Mouse (Mus musculus) ES-E14 (cell line): Measurements from ENCODE around the gene Epb41l4b. TPM values are rescaled to one million over a fixed set of nuclear protein-coding genes. Genes with fewer than 3 reads are reported as not detected.

Source experiments
- DNase-seq: peaks from one replicate; pipeline ENCODE4 v3.0.0-alpha.2; 2013; ENCODE audit warnings: low read depth, low spot score
- H3K27ac ChIP-seq: 2 replicates; pipeline ENCODE4 v1.5.1; 2012; ENCODE audit warnings: low read depth, mild to moderate bottlenecking, low read length, moderate library complexity, mixed read lengths; ENCODE audit not compliant: poor library complexity, insufficient read depth, severe bottlenecking
- H3K36me3 ChIP-seq: 2 replicates; pipeline ENCODE4 v1.6.1; 2012; ENCODE audit warnings: mild to moderate bottlenecking, low read length, moderate library complexity, mixed read lengths; ENCODE audit not compliant: control insufficient read depth, poor library complexity, insufficient read depth, severe bottlenecking
- H3K4me1 ChIP-seq, 2 experiments: fragments of 150-350 bp in 1 of 2; sonication (generic) in 1 of 2; 2 replicates each; pipeline ENCODE4 v1.6.1; 2012; ENCODE audit warnings: low read length in 2 of 2, mild to moderate bottlenecking in 1 of 2, mixed read lengths in 1 of 2; ENCODE audit not compliant: control insufficient read depth in 2 of 2, insufficient read depth in 2 of 2, poor library complexity in 1 of 2
- H3K4me3 ChIP-seq, 2 experiments: fragments of 150-350 bp in 1 of 2; sonication (generic) in 1 of 2; 2 replicates each; pipeline ENCODE4 v1.5.1; 2012; ENCODE audit warnings: low read length in 2 of 2, low read depth in 1 of 2, mild to moderate bottlenecking in 1 of 2, mixed read lengths in 1 of 2; ENCODE audit not compliant: insufficient read depth in 1 of 2, poor library complexity in 1 of 2, severe bottlenecking in 1 of 2
- H3K9ac ChIP-seq: 2 replicates; pipeline ENCODE4 v1.6.1; 2012; ENCODE audit warnings: low read depth, mild to moderate bottlenecking, low read length, mixed read lengths; ENCODE audit not compliant: poor library complexity, insufficient read depth, severe bottlenecking
- H3K9me3 ChIP-seq: fragments of 150-350 bp; sonication (generic); 2 replicates; pipeline ENCODE4 v1.6.1; 2012; ENCODE audit warnings: low read depth, mild to moderate bottlenecking, low read length; ENCODE audit not compliant: control insufficient read depth, insufficient read depth
- CHD2 ChIP-seq: IDR thresholded peaks from 2 replicates; pipeline ENCODE4 v1.6.1; 2014; ENCODE audit warnings: mild to moderate bottlenecking, low read depth, low read length, inconsistent platforms
- HCFC1 ChIP-seq: IDR thresholded peaks from 2 replicates; pipeline ENCODE4 v1.6.1; 2012; ENCODE audit warnings: low read length, inconsistent platforms, borderline replicate concordance; ENCODE audit not compliant: insufficient read depth
- MAFK ChIP-seq: IDR thresholded peaks from 2 replicates; pipeline ENCODE4 v1.6.1; 2014; ENCODE audit warnings: mild to moderate bottlenecking, low read depth, low read length, inconsistent platforms; ENCODE audit not compliant: insufficient read depth
- ZC3H11A ChIP-seq: IDR thresholded peaks from 2 replicates; pipeline ENCODE4 v1.6.1; 2012; ENCODE audit warnings: low read depth, mild to moderate bottlenecking, inconsistent platforms, low read length, borderline replicate concordance
- ZNF384 ChIP-seq: IDR thresholded peaks from 2 replicates; pipeline ENCODE4 v1.6.1; 2012; ENCODE audit warnings: low read depth, low read length, inconsistent platforms
- in situ Hi-C, 2 experiments: fragments of 600-800 bp; cut with MboI; formaldehyde crosslinking; loops; one replicate each; pipeline ENCODE4 v1.15.1; 2025; ENCODE audit warnings: low sequenced_read_pairs in 2 of 2, inconsistent platforms in 1 of 2; ENCODE audit not compliant: unreplicated experiment in 2 of 2
- total RNA-seq: library from RNA; depleted of rRNA; stranded (reverse); fragments of 300-350 nt; gene quantifications from 2 replicates; pipeline ENCODE4 v1.2.3, GENCODE M21; 2012

Epb41l4b gene
- total RNA-seq, 1 experiment = 4.7 TPM

- no peak for TF ChIP-seq ZC3H11A
- no peak for TF ChIP-seq ZNF384
- DNase-seq = no peak
- no peaks in the 10 kb centered on the region for H3K36me3 ChIP-seq
- no peak overlapping the region for H3K9ac ChIP-seq
- in situ Hi-C loops = no loop called here
- H3K4me3 ChIP-seq = no peak overlapping the region
- no peak overlapping the region for H3K27ac ChIP-seq
- no peaks in the 10 kb centered on the region for H3K9me3 ChIP-seq
- H3K4me1 ChIP-seq = peaks cover 0 to 7% of the 10 kb centered on the region in 2 experiments; a peak in 1 of 4 replicates
Measured at GRCm38 (mm10) chr4:57140200-57140799, 2.9 kb downstream of the Epb41l4b start.

- Histone ChIP-seq H3K4me1 (peaks cover 0 to 7% of the 10 kb centered on the region in 2 experiments; a peak in 1 of 4 replicates), H3K4me3 (no peak overlapping the region; a peak in 1 of 4 replicates)
Measured at GRCm38 (mm10) chr4:57139433-57139832, 3.8 kb downstream of the Epb41l4b start.

GRCm38 (mm10) chr4:57138093-57138440 lies 5.2 kb downstream of the Epb41l4b start:
- Histone ChIP-seq H3K27ac (no peak overlapping the region), H3K9ac (no peak overlapping the region), H3K9me3 (no peaks in the 10 kb centered on the region), H3K36me3 (no peaks in the 10 kb centered on the region), H3K4me1 (peaks cover 0 to 4% of the 10 kb centered on the region in 2 experiments; a peak in 1 of 4 replicates), H3K4me3 (no peak overlapping the region)
- TF ChIP-seq CHD2 (no peak), MAFK (no peak), HCFC1 (no peak), ZC3H11A (no peak), ZNF384 (no peak)
- in situ Hi-C loops = no loop called here
- DNase-seq = no peak

More at GRCm38 (mm10) chr4:57139433-57139832, 3.8 kb downstream of the Epb41l4b start:
- in situ Hi-C loops = no loop called here
- Histone ChIP-seq H3K9me3 (no peaks in the 10 kb centered on the region), H3K36me3 (no peaks in the 10 kb centered on the region), H3K9ac (no peak overlapping the region), H3K27ac (no peak overlapping the region)
- no peak for TF ChIP-seq ZNF384
- TF ChIP-seq MAFK = no peak
- TF ChIP-seq CHD2 = no peak
- TF ChIP-seq ZC3H11A = no peak
- no peak for TF ChIP-seq HCFC1
- DNase-seq = no peak

GRCm38 (mm10) chr4:57137371-57138092 lies 5.7 kb downstream of the Epb41l4b start:
- H3K4me3 ChIP-seq = no peak overlapping the region
- H3K4me1 ChIP-seq = peaks cover 0 to 4% of the 10 kb centered on the region in 2 experiments; a peak in 1 of 4 replicates
- H3K9me3 ChIP-seq = no peaks in the 10 kb centered on the region
- H3K9ac ChIP-seq = no peak overlapping the region
- no peak for TF ChIP-seq ZC3H11A
- TF ChIP-seq HCFC1 = no peak
- TF ChIP-seq CHD2 = no peak
- no peak for TF ChIP-seq ZNF384
- TF ChIP-seq MAFK = no peak
- DNase-seq = no peak
- no peaks in the 10 kb centered on the region for H3K36me3 ChIP-seq
- in situ Hi-C loops = no loop called here
- no peak overlapping the region for H3K27ac ChIP-seq

GRCm38 (mm10) chr4:57135431-57135830 lies 7.8 kb downstream of the Epb41l4b start:
- Histone ChIP-seq H3K4me3 (no peak overlapping the region), H3K9me3 (no peaks in the 10 kb centered on the region), H3K27ac (no peak overlapping the region), H3K36me3 (no peaks in the 10 kb centered on the region), H3K9ac (no peak overlapping the region), H3K4me1 (peaks cover 0 to 4% of the 10 kb centered on the region in 2 experiments; a peak in 1 of 4 replicates)
- in situ Hi-C loops = no loop called here
- TF ChIP-seq ZC3H11A (no peak), MAFK (no peak)
- DNase-seq = no peak
